Mouse (Mus musculus) adipocyte (in vitro differentiated cells): Measurements from ENCODE around the gene Ptpa.
"Not testable (repeated sequence)": the region's sequence is repeated elsewhere in the genome, so short reads cannot be mapped to it uniquely, and the experiment has no call there.

ENCODE experiments used
- DNase-seq: peaks from one replicate; pipeline ENCODE4 v3.0.0-alpha.2; 2016; ENCODE audit warnings: low spot score

Gene Ptpa

GRCm38 (mm10) chr2:30402351-30402826 lies 13.4 kb upstream of the Ptpa start:
- no peak for DNase-seq

DNA sequence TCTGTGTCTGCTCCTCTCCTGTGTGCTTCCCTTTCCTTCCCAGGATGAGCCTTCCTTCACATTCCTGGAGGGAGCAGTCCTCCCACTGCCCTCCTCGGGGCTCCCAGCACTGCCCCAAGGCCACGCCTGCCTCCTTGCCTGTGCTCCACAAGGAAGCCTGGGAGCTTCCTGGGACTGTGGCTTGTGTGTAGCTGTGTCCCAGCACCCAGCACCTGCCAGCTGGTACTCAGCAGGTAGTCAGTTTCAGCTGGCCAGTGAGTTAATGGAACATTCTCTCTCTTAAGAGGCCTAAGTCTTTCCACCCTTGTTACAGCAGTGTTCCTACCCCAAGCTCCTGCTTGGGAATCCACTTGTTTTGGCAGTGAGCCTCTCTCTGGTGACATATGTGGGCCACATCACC lies 13.0 kb upstream of the Ptpa start:
- DNase-seq, result no peak

DNA sequence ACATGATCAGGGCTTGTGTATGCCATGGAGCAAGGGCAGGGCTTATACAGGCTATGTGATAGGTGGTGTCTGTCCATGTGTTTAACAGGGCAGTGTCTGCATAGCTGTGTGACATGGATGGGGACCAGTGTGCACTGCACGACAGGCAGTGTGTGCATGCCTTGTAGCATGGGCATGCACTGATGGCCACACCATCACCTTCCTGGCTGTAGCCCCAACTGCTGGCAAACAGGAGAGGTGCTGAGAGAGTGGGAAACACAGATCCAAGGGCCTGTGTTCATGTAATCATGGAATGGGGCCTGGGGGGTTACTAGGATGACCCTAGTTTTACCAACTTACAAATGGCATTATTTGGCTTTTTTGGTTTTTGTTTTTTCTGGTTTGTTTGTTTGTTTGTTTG lies 12.0 kb upstream of the Ptpa start:
- no peak for DNase-seq

DNA sequence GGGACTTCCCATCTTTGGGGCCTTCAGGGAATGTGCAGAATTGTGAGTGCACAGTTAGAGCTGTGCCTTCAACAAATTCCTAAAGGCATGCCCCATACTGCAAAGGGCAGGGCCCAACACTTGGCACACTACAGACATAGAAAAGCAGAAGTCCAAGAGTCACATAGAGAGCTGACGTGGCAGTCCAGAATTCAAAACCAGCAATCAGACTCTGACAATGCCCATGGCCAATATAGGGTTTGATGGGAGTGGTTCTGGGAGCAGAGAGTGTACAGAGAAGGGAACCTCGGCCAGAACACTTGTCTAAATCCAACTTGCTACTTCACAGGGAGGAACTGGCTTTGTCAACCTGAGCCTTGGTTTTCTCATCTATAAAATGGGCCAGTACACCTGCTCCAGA lies 8.6 kb upstream of the Ptpa start:
- DNase-seq, result no peak

DNA sequence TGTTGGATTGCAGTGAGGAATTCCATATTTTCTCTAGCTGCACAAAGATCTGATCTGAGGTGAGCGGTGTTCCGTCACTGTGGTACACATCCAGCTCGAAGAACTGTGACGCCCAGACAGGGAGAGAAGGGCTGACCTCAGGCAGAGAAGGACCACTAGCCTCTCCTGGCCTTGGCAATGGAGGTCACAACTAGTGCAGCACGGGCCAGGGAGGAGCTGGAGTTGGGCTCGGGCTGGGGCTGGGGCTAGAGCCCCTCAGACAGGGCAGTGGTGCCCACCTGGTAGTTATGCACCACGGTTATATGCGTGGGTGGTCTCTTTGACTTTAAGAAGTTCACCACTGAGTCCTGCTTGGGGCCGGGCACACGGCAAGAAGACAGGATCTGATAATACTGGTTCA lies 8.1 kb upstream of the Ptpa start:
- DNase-seq, result no peak

- no peak for DNase-seq
Observed at GRCm38 (mm10) chr2:30408452-30409100, 7.3 kb upstream of the Ptpa start.

GRCm38 (mm10) chr2:30409454-30410176 lies 6.2 kb upstream of the Ptpa start:
- no peak for DNase-seq

- no peak for DNase-seq
Observed at GRCm38 (mm10) chr2:30413038-30413973, 2.5 kb upstream of the Ptpa start.

DNA sequence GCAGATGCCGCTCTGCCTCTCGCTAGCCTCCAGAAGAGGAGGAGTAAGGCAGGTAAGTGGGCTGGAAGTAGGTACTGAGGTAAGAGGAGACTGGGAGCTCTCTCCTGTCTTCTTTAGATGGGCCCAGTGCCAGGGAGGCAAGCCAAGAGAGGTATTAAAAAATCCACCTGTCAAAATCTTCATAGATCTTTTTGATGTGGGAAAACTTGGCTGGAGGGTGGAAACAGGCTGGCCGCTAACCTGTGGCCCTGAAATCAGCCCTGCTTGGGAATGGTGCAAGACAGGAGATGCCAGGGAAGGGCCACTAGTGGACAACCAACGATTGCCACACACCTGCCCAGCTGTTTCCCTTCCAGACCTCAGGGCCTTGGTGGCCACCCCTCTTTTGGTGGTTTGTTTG lies 1.7 kb upstream of the Ptpa start:
- peak; percentile 50 for DNase-seq

- no peak for DNase-seq
Observed at GRCm38 (mm10) chr2:30414681-30415080, 1.2 kb upstream of the Ptpa start.

DNA sequence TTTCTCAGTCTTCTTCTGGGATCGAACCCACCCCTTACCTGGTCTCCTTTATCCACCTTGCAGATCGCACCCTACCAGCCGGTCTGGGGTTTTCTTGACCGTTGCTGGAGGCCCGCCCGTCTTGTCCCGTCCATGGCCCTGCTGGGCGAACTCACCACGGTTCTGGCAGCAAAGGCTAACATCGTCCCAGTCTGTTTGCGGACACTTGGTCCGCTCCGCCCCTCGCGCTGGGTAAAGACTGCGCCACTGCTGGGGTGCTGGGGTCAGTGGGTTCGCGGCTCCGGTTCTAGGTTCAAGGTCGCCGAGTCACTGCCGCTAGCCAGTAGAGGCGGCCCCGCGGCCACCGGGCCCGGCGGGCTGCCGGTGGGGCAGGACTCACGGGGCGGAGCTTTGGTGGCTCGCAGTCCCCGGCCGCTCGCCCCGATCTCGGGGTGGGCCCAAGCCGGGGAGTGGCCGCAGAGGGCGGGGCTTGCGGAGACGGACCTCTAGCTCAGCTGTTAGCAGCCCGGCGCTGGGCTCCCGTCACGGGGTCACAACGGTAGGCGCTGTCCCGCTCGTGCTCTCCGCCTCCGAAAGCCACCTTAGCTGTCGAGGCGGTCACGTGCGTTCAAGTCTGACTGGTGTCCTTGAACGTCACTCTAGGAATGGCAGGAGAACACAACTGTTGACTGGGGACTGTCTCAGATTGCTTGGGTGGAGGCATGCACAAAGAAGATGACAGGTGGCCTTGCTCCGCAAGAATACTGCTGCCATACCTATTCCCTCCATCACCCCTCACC lies 493 bp upstream of the Ptpa start, which contains the start of gene Crat:
Gene Crat (minus strand): TSS at position 657 of the 779 bp plus-strand sequence.
- DNase-seq, result peak; percentile 96

DNA sequence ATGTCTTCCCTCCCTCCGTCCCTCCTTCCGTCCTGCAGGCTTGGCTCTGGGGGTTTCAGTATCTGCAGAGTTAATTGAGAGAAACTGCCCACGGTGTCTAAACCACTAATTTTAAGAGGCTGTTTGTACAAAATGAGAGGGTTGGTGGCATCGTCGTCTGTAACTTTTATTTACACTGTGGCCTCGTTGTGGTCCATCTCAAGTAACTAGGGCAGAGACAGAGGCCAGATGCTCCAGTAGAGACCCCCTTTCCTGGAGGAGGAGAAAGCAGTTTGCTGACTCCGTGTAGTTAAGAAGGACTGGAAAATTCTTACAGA lies 768 bp downstream of the Ptpa start:
- DNase-seq, result peak; percentile 45

DNA sequence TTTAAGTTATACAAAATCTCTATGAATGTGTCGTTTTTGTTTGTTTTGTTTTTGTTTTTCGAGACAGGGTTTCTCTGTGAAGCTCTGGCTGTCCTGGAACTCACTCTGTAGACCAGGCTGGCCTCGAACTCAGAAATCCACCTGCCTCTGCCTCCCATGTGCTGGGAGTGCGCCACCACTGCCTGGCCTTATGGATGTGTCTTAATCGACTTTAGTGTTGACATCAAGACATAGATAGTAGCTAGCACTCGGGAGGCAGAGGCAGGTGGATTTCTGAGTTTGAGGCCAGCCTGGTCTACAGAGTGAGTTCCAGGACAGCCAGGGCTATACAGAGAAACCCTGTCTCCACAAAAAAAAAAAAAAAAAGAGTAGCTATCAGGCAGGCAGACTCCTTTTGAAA lies 1.3 kb downstream of the Ptpa start:
- not testable (repeated sequence) for DNase-seq

DNA sequence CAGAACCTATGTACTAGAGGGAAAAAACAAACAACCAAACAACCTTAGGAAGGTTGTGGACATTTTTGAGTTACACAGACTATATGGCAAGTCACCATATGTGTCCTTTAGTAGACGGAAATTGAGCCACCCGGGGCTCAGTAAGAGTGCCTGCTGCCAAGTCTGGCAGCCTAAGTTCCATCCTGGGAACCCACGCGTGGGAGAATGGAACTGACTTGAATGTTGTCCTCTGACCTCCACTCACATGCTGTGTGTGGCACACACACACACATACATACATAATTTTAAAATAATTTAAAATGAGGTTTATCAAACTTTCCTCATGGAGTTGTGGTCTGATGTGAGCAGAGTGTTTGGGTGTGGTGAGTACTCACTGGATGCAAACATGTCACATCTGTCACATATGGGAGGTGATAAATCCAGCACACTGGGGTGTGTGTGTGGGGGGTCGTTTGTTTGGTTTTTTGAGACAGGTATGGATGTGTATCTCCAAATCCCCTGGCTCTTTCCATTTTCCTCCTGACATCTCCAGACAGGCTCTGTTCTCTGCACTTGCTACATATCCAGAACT lies 1.8 kb downstream of the Ptpa start:
- peak; percentile 51 for DNase-seq

DNA sequence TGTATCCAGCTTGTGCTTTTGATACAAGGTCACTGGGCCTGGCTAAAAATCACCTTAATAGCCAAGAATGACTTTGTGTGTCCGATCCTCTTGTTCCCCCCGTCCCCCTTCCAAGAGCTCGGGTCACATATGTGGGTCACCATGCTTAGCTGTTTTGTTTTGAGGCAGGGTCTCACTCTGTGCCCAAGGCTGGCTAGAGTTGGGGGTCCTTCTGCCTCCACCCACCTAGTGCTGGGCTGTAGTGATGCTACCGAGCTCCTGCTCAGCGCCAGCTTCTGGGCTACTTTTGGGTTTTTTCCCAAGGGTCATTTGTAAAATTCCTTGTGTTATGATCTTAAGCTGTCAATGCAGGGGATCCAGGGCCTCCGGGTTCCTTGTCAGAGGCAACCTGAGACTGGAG lies 2.4 kb downstream of the Ptpa start:
- no peak for DNase-seq

DNA sequence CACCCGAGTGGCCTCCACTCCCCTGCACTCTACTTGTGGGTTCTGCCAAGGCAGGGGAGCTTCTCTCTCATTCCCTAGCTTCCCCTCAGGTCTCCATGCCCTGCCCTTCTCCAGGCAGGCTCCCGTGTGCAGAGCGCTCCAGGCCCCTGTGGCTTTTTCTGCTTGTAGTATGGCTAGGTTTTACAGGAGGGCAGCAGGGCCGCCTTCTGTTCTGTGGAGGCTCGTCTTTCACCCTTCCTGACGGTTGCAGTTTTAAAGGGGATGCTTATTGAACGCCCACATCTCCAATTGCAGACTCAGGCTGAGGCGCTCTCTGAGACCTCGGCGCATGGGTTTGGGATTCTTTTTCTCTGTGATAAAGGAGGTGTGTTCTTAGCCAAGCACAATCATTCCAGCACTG lies 3.3 kb downstream of the Ptpa start:
- DNase-seq, result no peak

DNA sequence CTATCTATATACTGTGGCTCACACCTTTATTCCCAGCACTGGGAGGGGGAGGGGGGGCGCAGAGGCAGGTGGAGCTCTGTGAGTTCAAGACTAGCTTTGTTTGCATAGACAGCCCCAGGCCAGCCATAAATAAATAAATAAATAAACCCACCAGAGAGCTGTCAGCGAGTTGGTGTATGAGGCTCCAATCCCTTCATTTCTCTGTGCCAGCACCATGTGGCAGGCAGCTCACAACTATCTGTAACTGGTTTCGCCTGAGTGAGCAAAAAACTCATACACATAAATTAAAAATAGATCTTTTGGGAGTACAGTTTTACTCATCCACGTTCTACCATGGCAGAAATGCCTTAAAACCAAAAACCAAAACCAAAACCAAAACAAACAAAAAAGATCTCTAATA lies 5.6 kb downstream of the Ptpa start:
- DNase-seq, result no peak

GRCm38 (mm10) chr2:30429156-30429555 lies 13.3 kb downstream of the Ptpa start:
- peak; percentile 99 for DNase-seq

DNA sequence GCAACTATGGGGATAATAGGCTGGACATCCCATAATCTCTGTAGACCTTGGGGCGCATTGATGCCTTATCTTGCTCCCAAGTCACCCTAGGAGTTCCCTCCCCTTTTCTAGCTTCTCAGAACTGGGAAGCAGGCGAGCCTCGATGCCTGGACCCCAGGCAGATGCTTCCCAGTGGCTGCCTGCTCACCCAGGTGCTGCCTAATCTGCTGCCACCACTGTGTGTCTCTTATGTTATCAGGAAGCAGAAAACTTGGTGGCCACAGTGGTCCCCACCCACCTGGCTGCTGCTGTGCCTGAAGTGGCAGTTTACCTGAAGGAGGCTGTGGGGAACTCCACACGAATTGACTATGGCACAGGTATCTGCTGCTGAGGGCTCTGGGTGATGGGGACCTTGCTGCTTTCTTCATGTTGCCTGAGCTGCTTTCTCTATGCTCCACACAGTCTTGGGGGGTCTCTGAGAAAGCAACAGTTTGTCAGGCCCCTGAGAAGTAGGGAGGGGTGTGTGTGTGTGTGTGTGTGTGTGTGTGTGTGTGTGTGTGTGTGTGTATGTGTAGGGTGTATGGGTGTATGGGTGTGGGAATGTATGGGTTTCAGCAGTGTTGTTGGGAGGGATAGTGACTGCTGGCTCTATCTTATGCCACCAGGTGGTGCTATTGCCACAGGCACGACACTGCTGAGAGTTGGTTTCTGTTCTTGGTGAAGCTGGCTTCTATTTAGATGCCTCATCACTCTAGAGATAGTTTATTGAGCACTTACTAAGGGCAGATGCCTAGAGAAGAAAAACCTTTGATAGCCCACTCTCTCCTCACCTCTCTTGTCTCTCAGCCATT lies 19.7 kb downstream of the Ptpa start:
- DNase-seq, result peak; percentile 82

GRCm38 (mm10) chr2:30436156-30436545 lies 20.3 kb downstream of the Ptpa start:
- peak; percentile 73 for DNase-seq

- no peak for DNase-seq
Observed at GRCm38 (mm10) chr2:30436809-30437208, 21.0 kb downstream of the Ptpa start.
